Mouse (Mus musculus) layer of hippocampus, postnatal 36 days (tissue): ENCODE results near the gene Phf6. TPM values are rescaled to one million over a fixed set of nuclear protein-coding genes. Genes with fewer than 3 reads are reported as not detected.
"Not testable (repeated sequence)": the region's sequence is repeated elsewhere in the genome, so short reads cannot be mapped to it uniquely, and the experiment has no call there.

Experiments
- DNase-seq, 2 experiments: peaks; one replicate each; pipeline ENCODE4 v3.0.0; 2022
- total RNA-seq, 2 experiments: library from RNA; stranded (reverse); gene quantifications; 2 replicates each; pipeline ENCODE4 v1.2.3; 2021

The Phf6 gene
- total RNA-seq, 2 experiments from 2014 or later, result 21.5 to 22.4 TPM

GRCm38 (mm10) chrX:52978576-52978975 lies 66.5 kb downstream of the Phf6 start:
- no peak for DNase-seq

GRCm38 (mm10) chrX:52981378-52981777 lies 69.3 kb downstream of the Phf6 start:
- no peak for DNase-seq

- DNase-seq, result peak; percentile 81 to 84
Observed at GRCm38 (mm10) chrX:52987905-52988783, 76.1 kb downstream of the Phf6 start, which contains the start of gene Hprt. Hprt (plus strand) TSS chrX:52988137.

- DNase-seq, result not testable (repeated sequence)
Observed at GRCm38 (mm10) chrX:52994726-52995125, 82.7 kb downstream of the Phf6 start.

GRCm38 (mm10) chrX:53004887-53005286 lies 92.8 kb downstream of the Phf6 start:
- DNase-seq, result not testable (repeated sequence)

- no peak for DNase-seq
Observed at GRCm38 (mm10) chrX:53006062-53006461, 94.0 kb downstream of the Phf6 start.

Other genes with a start within 250 kb of the Phf6 start
- gene Ccdc160, start 121.1 kb upstream of the Phf6 start, total RNA-seq, result 1 to 10 TPM; 2.5 to 2.9 TPM
- 100 to 1,000 TPM; 138 to 144 TPM for gene Hprt, start 75.9 kb downstream of the Phf6 start, total RNA-seq